Mouse (Mus musculus) B cell, adult 2 months (primary cell): Measurements from ENCODE around the gene Gm28230.

Experiments used
- DNase-seq, 2 experiments: peaks; one replicate each; pipeline ENCODE4 v3.0.0; 2022

Gm28230 gene

GRCm38 (mm10) chr2:74741252-74741978 lies 14.9 kb downstream of the Gm28230 start:
- no peak for DNase-seq

- DNase-seq, result no peak
Observed at GRCm38 (mm10) chr2:74741979-74742277, 15.4 kb downstream of the Gm28230 start.

GRCm38 (mm10) chr2:74745540-74746297 lies 19.2 kb downstream of the Gm28230 start:
- no peak for DNase-seq

- no peak for DNase-seq
Observed at GRCm38 (mm10) chr2:74746298-74746921, 19.9 kb downstream of the Gm28230 start.

GRCm38 (mm10) chr2:74747006-74747405 lies 20.5 kb downstream of the Gm28230 start:
- DNase-seq, result no peak

GRCm38 (mm10) chr2:74747661-74748141 lies 21.2 kb downstream of the Gm28230 start:
- DNase-seq, result no peak

GRCm38 (mm10) chr2:74748436-74748995 lies 22.0 kb downstream of the Gm28230 start:
- DNase-seq, result no peak

- DNase-seq, result no peak
Observed at GRCm38 (mm10) chr2:74749337-74750121, 23.0 kb downstream of the Gm28230 start.

GRCm38 (mm10) chr2:74750731-74751250 lies 24.3 kb downstream of the Gm28230 start:
- DNase-seq, result no peak

- no peak for DNase-seq
Observed at GRCm38 (mm10) chr2:74751861-74752260, 25.3 kb downstream of the Gm28230 start.

- no peak for DNase-seq
Observed at GRCm38 (mm10) chr2:74752431-74753174, 26.1 kb downstream of the Gm28230 start.

GRCm38 (mm10) chr2:74753175-74753523 lies 26.6 kb downstream of the Gm28230 start:
- DNase-seq, result no peak

GRCm38 (mm10) chr2:74753711-74754110 lies 27.2 kb downstream of the Gm28230 start:
- no peak for DNase-seq

- DNase-seq, result no peak
Observed at GRCm38 (mm10) chr2:74760146-74760545, 33.6 kb downstream of the Gm28230 start.

GRCm38 (mm10) chr2:74761941-74762340 lies 35.4 kb downstream of the Gm28230 start:
- no peak for DNase-seq

GRCm38 (mm10) chr2:74762522-74763244 lies 36.2 kb downstream of the Gm28230 start, which contains the start of gene Hoxd1:
TSS of gene Hoxd1 (plus strand) at chr2:74762980.
- DNase-seq, result no peak

GRCm38 (mm10) chr2:74763245-74763735 lies 36.8 kb downstream of the Gm28230 start:
- DNase-seq, result no peak

- no peak for DNase-seq
Observed at GRCm38 (mm10) chr2:74763976-74764375, 37.4 kb downstream of the Gm28230 start.

- DNase-seq, result no peak
Observed at GRCm38 (mm10) chr2:74774359-74774758, 47.8 kb downstream of the Gm28230 start.

GRCm38 (mm10) chr2:74777536-74778275 lies 51.2 kb downstream of the Gm28230 start:
- no peak for DNase-seq
